Mouse (Mus musculus): ENCODE results near the gene Plekhh3.

The Plekhh3 gene

DNA sequence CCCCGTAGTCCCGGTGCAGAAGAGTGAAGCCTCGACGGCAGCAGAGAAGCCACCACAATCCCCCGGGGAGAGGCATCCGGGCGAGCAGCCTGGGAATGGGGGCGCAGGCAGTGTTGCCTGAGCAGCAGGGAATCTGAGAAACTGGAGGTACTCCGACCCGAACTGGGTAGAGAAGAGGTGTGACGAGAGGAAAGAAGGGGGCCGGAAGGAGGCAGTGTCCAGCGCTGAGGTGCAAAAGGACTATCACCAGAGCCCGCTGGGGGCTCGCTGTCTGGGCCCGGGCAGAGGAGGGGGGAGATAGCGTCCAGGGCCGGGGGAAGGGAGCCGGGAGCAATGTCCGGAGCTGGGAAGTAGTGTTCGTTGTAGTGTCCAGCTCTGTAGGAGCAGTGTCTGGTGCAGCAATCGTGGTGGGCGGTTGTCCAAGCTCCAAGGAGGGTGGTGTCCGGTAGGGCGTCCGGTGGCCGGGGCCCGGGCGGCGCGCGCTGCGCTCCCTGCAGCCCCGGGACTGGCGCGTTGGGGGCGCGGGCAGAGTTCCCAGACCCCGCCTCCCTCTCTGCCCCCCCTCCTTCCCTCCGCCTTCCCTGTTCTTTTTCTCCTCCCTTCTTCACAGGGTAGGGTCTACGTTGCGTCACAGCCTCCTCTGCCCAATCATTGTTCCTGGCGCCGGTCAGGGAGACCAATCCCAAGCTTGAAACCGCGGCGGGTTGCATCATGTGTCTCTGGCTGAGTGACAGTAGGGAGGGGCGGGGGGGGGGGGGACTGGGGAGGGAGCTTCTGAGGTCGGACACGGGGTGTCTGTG is at the start of gene Plekhh3:
Gene Plekhh3 (minus strand): TSS at position 541 of the 800 bp plus-strand sequence.
- peak; percentile 98 for DNase-seq (ENCODE audit: low read depth, low spot score)

DNA sequence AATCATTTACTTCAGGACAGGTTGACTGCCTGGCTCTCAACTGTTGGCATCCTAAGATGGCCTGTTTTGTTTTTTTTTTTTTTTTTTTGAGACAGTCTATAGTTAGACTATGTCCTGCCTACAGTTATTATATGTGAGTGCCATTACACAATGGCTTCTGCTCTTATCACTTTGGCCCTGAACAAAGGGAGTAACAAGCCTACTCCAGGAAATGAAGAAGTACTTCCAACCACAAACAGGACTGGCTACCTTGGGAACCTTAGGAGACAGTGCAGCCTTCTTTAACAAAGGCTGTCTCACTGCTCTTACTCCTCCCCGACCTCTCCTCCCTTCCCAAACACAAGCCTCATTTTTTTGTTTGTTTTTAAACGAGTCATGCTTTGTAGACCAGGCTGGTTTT is 49.7 kb upstream of the Plekhh3 start:
- no peak for DNase-seq (ENCODE audit: low read depth, low spot score)

DNA sequence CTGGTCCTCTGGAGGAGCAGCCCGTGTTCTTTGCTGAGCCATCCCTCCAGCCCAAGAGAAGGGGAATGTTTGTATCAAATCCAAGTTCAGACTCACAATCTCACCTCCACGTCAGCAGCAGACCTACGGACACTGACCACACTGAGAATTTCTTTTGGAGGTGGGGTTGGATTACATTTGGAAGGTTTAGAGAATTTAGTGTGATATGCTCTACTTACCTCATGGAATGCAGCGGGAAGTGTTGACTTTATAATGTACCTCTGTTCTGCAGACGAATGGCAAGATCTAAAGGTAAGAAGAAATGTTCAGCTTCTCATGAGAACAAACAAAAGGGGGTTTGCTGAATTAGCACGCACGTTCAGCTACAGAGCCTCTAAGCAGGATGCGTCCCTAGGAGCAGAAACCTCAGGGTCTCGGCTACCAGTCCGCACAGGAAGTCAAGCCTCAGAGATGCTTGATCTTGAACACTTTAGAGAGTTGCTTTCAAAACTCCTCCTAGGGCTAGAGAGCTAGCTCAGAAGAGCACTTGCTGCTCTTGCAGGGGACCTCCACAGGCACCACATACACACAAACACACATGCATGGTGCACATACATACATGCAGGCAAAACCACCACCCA is 47.4 kb upstream of the Plekhh3 start:
- no peak for DNase-seq (ENCODE audit: low read depth, low spot score)

DNA sequence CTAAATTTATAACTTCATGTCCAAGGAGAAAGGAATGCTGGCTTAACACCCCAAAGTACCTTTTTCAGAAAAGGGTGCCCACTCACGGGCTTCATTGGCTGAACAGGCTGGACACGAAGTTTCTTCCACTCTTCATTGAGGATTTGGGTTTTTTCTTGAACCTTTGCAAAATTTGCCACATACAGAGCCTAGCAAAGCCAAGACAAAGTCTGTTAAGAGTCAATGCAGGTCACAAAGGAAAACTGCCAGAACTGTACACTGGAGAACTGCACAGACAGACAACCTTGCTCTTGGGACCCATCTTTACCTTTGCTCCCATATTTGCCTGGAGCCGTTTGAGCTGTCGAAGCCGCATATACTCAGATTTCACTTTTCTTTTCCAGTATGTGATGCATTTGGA is 45.8 kb upstream of the Plekhh3 start:
- DNase-seq (ENCODE audit: low read depth, low spot score) = no peak

DNA sequence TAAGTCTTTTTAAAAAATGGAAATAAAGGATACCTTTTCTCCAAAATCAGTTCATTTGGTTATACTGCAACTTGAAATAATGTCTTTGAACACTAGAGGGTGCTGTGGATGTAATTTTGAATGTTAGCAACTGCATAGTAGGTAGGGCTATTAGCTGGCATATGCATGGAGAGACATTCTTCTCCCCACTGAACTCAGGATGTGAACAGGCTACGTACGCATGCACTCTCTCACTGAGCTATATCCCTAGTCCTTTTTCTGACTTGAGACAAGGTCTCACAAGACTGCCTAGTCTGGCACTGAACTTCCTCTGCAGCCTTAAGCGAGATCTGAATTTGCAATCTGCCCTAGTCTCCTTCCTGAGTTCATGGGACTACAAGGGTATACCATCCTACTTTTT is 40.8 kb upstream of the Plekhh3 start:
- peak; percentile 80 for DNase-seq (ENCODE audit: low read depth, low spot score)

DNA sequence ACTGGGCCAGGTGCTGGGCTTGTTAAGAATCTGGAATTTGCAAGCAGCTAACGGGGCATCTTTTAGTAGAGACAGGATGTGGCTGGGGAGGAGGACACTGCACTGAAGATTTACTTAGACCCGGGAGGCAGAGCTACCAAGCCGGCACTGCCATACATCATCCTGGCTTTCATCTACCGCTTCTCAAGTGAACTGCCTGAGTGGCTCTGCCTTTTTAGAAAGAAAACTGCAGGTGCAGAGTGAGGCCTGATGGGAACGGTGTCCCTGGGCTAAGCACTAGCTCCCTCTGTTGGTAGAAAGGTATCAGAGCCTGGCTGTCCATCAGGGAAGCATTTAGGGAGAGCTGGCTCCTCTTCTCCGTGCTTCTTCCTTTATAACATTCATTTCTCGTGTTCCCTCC is 29.8 kb upstream of the Plekhh3 start:
- peak; percentile 76 for DNase-seq (ENCODE audit: low read depth, low spot score)

DNA sequence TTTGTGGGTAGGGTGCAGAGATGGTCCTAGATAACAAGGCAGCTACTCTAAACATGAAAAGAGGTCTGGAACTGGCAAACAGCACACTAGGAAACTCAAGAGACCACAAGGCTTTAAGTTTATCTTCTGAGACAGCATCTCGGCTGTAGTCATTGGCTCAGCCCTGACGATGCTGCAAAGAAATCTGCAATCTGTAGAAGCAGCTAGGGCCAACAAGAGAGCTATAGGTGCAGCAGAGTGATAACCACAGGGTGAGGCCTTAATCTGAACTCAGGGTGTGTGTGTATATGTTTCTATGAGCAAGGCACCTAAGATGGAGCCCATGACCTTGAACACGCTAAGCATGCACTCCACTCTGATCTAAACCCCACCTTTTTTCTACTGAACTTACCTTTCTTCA is 28.4 kb upstream of the Plekhh3 start:
- DNase-seq (ENCODE audit: low read depth, low spot score) = no peak

DNA sequence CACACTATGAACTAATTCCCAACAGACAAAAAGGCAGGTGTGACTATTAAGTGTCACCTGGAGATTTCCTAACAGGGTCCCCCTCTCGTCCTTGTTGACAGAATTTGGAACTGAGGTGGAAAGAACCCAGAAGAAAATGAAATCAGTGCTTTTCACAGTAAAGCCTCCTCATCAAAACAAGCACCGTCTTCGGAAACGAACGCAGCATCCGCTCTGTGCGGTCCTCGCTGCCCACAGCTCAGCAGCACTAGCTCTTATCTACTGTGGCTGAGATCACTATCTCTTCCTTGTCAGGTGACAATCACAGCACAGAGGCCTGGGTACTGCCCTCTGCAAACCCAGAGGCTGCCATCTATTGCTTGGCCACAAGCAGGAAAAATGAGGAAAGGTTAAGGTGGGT is 25.0 kb upstream of the Plekhh3 start:
- no peak for DNase-seq (ENCODE audit: low read depth, low spot score)

DNA sequence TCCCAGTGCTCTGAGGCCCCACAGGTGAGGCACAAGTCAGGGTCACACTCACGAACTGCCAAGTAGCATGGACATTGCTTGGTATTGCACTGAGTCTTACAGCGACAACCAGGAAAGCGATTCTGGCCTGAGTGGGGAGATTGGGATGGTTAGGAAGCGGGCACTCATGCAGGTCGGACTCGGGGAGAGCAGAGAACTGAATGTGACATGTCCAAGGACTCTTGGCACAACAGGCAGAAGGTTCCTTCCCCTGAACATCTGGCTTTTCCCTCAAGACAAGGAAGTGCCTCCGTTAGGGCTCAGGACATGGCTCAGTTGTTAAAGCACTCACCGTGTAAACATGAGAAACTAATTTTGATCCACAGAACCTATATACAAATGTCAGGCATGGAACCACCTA is 24.4 kb upstream of the Plekhh3 start:
- DNase-seq (ENCODE audit: low read depth, low spot score) = no peak

DNA sequence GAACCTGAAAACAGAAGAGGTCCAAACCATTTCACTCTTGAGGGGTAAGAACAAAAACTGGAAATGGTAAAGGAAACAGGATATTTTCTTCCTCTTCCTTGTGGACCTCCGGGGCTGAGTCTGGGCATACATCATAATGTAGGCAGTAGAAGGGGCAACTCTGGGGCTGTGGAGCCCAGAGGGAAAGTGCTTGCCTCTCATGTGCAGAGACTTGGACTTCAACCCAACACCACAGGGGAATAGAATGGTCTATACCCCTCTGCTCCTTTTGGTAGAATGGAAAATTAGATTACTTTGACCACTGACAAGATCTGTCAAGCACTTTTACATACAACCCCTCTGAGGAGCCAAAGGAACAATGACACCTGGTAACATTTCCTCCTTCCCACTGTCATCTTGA is 23.9 kb upstream of the Plekhh3 start:
- no peak for DNase-seq (ENCODE audit: low read depth, low spot score)

DNA sequence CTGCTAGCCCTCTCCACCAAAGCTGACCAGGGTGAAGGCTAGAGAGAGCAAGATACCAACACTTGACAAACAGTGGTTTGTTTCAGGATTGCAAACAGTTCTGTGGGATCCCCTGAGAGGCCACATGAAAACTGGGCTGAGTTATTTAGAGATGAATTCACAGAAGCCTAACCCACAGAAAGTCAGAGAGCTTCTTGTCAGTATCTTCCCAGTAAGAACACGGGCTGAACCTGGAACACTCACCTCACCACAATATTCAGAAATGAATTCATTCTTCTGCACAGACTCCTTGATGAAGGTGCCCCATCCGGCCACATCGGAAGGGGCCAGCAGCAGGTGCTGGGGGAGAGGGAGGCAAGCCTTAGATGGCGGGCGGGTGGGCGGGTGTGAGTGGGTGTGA is 23.5 kb upstream of the Plekhh3 start:
- DNase-seq (ENCODE audit: low read depth, low spot score) = no peak

DNA sequence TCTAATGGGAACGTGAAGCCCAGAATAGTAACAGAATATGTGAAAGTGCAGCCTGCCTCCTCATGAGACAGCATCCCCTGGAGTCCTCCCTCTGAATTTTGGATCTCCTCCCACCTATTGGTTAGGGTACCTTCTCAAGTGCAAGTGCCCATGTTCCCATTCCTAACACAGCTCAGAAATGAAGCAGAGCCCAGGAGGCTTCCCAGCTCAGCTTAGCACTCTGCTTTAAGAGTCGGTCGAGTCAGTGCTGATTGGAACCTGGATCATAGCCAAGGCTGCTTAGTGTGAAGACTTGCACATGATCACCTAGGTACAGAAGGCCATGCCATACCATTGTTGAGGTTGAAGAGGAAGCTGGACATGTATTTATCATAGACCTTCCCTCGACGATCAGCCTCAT is 23.0 kb upstream of the Plekhh3 start:
- no peak for DNase-seq (ENCODE audit: low read depth, low spot score)

DNA sequence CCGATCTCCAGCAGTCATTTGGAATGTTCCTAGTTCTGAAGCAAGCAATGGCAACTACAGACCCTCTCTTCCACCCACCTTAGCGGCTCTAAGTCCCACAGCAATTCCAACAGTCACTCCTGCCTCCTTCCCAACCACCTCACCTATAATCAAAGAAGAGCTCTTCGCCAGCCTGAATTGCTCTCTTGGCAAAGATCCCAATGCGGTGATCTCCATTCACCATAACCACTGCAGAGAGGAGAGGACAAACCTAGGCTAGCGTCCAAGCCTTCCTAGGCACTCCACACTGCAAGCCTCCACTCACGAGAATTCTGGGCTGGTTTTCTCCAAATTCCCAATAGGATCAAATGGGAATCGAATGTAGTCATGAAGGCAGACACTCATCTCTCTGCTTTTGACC is 21.9 kb upstream of the Plekhh3 start:
- DNase-seq (ENCODE audit: low read depth, low spot score) = no peak

DNA sequence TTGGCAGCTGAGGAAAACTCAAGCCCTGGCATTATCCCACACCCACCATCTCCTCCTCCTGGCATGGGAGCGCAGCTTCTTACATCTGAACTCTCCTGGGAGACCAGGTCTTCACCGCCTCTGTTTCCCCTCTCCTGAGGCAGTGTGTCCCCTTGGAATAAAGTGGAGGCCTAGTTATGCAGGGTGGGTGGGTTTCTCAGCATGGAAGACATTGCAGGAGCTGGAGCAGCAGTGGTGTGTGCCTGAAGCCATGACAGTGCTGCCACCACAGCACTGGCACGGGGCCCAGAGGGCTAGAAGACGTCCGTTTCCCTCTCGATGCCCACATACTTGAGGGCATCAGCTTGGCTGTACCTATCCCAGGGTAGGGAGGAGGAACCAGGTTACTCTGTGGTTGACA is 21.5 kb upstream of the Plekhh3 start:
- DNase-seq (ENCODE audit: low read depth, low spot score) = no peak

DNA sequence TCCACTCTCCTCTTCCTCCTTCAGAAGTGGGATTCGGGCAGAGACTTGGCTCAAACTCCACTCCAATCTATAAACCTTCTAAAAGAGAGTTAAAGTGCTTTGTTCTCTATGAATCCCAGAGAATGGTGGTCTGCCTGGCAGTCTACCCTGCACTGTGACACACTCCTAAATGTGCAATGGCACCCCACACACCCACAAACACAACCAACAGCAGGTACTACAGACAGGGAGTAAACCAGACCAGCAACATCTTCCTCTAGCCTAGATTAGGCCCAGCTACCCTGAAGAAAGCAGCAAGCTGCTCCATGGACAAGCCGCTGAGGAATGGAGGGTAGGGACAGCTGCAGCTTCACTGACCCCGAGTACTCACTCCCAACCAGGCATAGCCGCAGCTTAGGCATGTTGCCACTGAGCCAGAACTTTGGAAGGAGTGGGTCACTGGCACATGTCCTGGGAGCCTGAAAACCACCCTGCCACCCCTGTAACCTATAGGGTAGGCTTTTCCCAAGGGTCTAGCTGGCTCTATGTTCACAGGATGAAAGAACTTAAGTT is 20.8 kb upstream of the Plekhh3 start:
- no peak for DNase-seq (ENCODE audit: low read depth, low spot score)

DNA sequence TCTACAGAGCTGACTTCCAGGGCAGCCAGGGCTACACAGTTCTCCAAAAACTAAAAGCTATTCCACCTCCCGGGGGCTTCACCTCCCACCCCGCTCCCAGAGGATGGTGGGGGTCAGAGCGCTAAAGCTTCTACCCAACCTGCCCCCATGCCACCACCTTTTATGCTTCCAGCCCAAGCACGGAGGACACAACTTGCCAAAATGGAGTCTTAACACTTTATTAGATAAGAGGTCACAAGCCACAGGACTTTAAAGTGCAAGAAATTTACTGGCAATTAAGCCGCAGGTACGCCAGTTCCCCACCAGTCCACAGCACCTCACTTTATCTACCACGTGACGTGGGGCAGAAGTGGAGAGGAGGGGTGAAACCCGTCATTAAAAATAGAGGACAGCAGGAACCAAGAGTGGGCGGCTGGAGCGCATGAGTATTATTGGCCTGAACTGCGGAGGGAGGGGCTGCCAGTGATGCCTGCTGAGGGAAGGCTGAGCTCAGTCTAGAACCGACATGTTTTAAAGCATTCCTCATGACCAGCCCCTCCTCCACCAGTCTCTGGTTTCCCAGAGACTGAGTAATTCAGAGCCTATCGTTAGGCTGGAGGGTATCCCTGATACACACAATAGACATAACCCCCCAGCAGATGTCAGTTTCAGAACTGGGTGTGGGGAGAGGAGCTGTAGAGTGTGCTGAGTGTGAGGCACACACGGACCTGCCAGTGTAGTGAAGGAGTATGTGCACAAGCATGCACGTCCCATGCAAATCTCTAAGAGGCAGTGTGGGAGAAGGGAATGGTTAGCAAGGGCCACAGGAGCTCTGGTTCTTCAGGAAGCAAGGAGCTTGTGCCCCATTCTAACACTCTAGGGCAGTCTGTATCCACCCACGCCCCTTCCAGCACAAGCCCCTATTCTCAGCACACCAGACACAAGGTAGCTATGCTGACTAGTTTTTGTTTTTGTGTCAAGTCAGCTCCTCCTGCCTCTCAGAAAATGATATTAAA is 20.1 kb upstream of the Plekhh3 start:
- peak; percentile 40 for DNase-seq (ENCODE audit: low read depth, low spot score)

DNA sequence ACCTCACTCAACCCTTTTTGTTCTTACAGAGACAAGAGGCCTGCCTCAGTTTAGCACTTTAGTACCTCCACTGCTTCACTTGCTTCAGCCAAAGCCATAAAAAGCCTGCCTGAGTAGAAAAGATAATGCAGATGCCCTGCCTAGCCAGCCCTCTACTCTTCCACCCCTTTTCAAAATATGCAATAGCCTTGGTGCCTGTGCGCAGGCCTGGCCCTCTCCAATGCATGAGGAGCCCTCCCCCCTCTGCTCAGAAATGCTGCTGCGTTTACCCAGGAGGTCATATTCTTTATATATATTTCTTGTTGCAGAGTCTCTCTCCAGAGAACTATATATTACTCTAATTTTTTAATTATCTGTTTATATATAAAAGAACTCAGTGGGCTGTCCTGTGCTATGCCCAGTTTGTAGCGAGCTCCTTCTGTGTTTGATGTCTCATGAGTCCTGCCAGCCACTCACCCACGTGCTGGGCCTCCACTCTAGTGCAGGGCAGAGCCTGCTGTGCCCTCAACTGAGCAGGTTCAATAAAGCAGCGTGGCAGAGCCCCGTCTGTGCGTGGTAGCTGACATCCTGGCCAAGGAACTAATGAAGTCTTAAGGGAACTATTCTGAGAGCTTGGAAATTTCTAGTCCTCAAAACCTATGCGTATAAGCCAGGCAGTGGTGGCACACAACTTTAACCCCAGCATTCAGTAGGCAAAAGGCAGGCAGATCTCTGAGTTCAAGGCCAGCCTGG is 19.2 kb upstream of the Plekhh3 start:
- DNase-seq (ENCODE audit: low read depth, low spot score) = no peak

DNA sequence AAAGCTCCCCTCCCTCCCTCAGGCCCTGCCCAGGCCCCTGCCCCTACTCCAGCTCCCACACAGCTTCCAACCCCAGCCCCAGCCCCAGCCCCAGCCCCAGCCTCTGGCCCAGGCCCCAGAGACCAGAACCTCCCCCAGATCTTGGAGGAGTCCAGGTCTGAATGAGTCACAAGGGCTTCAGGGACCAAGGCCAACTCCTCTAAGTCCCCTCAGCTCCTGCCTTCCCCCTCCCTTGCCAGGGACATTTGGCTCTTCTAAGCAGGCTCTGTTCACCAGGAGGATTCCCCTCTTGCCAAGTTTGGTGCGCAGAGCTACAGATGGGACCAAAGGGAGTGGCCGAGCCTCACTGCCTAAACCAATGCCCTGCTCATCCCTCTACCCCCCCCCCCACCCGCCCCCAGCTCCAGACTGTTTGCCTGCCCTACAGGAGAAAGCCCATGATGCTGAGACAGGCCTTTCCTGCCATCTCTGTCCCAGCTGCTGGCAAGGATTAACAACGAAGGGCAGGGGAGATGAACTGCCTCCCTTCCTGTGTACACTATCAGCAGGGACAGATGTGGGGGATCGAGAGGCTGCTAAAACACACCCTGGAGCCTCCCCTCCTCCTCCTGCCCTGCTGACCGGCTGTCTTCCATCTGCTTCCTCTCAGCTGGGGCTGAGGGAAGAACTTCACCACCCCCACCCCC is 18.5 kb upstream of the Plekhh3 start:
- DNase-seq (ENCODE audit: low read depth, low spot score) = no peak

DNA sequence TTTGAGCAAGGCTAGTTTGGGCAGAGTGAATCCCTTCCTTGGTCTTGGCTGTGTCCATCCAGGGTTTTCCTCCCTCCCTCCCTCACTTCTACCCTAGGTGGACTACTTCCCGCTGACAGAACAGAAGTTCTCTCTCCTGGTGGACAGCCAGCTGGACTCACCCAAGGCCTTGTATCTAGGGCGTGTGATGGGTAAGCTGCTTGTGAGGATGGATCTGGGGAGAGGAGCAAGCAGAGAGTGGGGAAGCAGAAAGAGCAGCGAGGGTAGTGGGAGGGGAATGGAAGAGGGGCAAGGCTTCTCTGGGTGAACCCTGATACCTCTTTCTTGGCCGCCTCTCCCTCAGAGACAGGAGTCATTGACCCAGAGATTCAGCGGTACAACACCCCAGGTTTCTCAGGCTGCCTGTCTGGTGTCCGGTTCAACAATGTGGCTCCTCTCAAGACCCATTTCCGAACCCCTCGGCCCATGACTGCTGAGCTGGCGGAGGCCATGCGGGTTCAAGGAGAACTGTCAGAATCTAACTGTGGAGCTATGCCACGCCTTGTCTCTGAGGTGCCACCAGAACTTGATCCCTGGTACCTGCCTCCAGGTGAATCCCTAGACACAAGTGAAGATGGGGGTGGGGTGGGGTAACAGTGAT is 17.1 kb upstream of the Plekhh3 start:
- DNase-seq (ENCODE audit: low read depth, low spot score) = no peak

DNA sequence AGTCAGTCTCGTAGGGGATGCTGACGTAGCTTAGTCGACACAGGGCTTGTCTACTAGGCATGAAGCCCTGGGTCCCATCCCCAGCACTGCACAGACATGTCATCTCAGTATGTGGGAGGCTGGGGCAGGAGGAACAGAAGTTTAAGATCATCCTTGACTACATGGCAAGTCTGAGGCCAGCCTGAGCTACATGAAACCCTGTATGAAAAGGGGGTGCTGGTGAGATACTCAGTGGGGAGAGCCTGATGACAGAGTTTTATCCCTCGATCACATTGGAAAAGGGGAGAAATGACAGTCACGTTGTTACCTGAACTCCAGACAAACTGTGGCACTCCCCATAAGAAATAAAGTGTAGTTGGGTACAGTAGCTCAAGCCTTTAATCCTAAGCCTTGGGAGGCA is 16.4 kb upstream of the Plekhh3 start:
- no peak for DNase-seq (ENCODE audit: low read depth, low spot score)
